Mouse (Mus musculus): ENCODE data around the gene Wdfy1.

- TF ChIP-seq GATA1 (IDR thresholded peaks at IDR 0.05; ENCODE audit: low read length) (no peak), TAL1 (IDR thresholded peaks at IDR 0.05; ENCODE audit: low read length) (no peak)
Observed at GRCm38 (mm10) chr1:79736408-79736807, 39.5 kb downstream of the Wdfy1 start.
